Mouse (Mus musculus) forebrain, embryonic 13.5 days (tissue): ENCODE measurements at regions not wholly inside any gene's neighbourhood (a gene's known extent, or its start where the extent isn't known, plus 50 kb on each side); places are given as distances from the start of the nearest gene placed in this dataset.

Experiments used
- ATAC-seq: fragments of 200-750 bp; cut with Nextera tagmentation; 2 replicates; pipeline ENCODE4 v1.8.0; 2017
- H3K27ac ChIP-seq: fragments of 300-500 bp; sonication (generic); 2 replicates; pipeline ENCODE4 v1.5.1; 2015; ENCODE audit warnings: inconsistent platforms, mild to moderate bottlenecking, moderate library complexity
- H3K27me3 ChIP-seq: fragments of 300-500 bp; sonication (generic); 2 replicates; pipeline ENCODE4 v1.6.1; 2015; ENCODE audit warnings: mild to moderate bottlenecking, inconsistent platforms
- H3K36me3 ChIP-seq: fragments of 300-500 bp; sonication (generic); 2 replicates; pipeline ENCODE4 v1.6.1; 2015; ENCODE audit warnings: mild to moderate bottlenecking, inconsistent platforms; ENCODE audit not compliant: poor library complexity, severe bottlenecking
- H3K4me1 ChIP-seq: fragments of 300-500 bp; sonication (generic); 2 replicates; pipeline ENCODE4 v1.6.1; 2015; ENCODE audit warnings: inconsistent platforms
- H3K4me2 ChIP-seq: fragments of 300-500 bp; sonication (generic); 2 replicates; pipeline ENCODE4 v1.6.1; 2015; ENCODE audit warnings: inconsistent platforms, mild to moderate bottlenecking, moderate library complexity
- H3K4me3 ChIP-seq: fragments of 300-500 bp; sonication (generic); 2 replicates; pipeline ENCODE4 v1.5.1; 2015; ENCODE audit warnings: mild to moderate bottlenecking, inconsistent platforms
- H3K9ac ChIP-seq: fragments of 300-500 bp; sonication (generic); 2 replicates; pipeline ENCODE4 v1.6.1; 2015; ENCODE audit warnings: mild to moderate bottlenecking, inconsistent platforms
- H3K9me3 ChIP-seq: fragments of 300-500 bp; sonication (generic); replicated peaks from 2 replicates; pipeline ENCODE4 v1.6.1; 2016; ENCODE audit warnings: inconsistent platforms
- WGBS: fragments of 180-500 bp; shearing (Covaris S2); methylation state at CpG from one replicate; pipeline ENCODE4 v1.1.7; 2015; 5-methylcytosine and 5-hydroxymethylcytosine counted together

DNA sequence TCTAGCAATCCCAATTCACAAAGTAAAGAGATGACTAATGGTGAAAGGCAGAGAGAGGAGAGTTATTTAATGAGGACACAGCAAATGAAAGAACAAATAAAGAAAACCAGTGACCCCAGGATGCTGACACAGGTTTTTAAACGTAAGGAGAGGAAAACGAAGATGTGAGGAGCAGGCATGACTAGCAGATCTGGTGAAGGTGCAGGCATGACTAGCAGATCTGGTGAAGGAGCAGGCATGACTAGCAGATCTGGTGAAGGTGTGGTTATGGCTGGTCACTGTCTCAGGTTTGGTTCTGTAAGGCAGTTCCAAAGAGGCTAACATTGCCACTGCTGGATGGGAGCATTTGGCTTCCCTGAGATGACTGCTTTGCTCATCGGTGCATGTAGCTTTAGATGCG is 57.0 kb downstream of the Mbl2 start:
- H3K9ac ChIP-seq: no peak overlapping the region
- H3K27me3 ChIP-seq: no peaks in the 10 kb centered on the region
- no peak overlapping the region for H3K4me3 ChIP-seq
- no peak overlapping the region for H3K27ac ChIP-seq
- H3K4me2 ChIP-seq: no peak overlapping the region
- H3K36me3 ChIP-seq: no peaks in the 10 kb centered on the region
- no peak for ATAC-seq
- no peaks in the 10 kb centered on the region for H3K4me1 ChIP-seq
- 72% methylated on average over 4 of the region's 4 CpGs for WGBS
- H3K9me3 ChIP-seq: no peaks in the 10 kb centered on the region

DNA sequence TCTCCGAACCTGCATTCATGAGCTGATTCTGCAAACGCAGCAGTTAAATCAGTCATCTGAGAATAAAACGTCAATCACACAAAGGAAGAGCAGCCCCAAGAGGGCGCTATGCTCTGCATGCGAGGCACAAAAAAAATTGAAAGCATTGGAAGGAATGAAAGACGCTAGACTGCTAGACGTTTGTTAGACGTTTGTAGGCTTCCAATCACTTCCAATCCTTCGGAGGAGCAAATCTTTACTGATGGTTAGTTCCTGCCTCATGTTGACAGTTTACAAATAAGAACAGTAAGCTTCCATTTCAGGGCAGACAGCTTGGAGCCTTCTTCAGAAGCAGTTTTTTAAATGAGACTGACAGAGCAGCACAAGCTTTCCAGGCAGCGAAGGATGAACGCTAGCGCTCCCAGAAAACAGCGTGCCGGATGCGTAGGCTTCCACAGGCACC is 62.5 kb downstream of the Mbl2 start:
- Histone ChIP-seq H3K36me3 (no peaks in the 10 kb centered on the region), H3K9ac (no peak overlapping the region), H3K4me1 (no peaks in the 10 kb centered on the region), H3K27me3 (no peaks in the 10 kb centered on the region), H3K9me3 (no peaks in the 10 kb centered on the region), H3K27ac (no peak overlapping the region), H3K4me2 (peak overlapping the region; percentile 9; the same call in 1 of the 2 replicates), H3K4me3 (no peak overlapping the region)
- 39% methylated on average over 15 of the region's 15 CpGs for WGBS
- ATAC-seq: 0 out of 2 replicates have a peak, but pooled peaks have one; percentile 45

DNA sequence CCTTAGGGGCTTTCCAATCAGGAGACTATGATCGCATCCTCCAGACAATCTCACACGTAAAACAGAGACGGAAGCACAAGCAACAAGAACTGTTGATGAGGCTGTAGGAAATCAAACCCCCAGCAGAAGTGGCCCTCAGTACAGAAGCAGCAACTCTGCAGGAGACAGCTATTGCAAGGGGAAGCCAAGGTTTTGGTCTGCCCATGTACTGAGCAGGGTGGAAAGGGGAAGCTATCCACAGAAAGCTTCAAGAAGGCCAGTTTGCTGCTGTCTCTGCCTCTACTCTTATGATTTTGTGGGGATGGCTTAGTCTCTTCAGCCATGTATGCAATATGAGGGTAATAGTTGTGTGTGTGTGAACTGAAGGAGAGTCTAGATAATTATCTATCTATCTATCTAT is 63.3 kb downstream of the Mbl2 start:
- Histone ChIP-seq H3K9ac (no peak overlapping the region), H3K27me3 (no peaks in the 10 kb centered on the region), H3K4me2 (no peak overlapping the region), H3K27ac (no peak overlapping the region), H3K4me3 (no peak overlapping the region), H3K36me3 (no peaks in the 10 kb centered on the region), H3K4me1 (no peaks in the 10 kb centered on the region), H3K9me3 (no peaks in the 10 kb centered on the region)
- no peak for ATAC-seq
- 85% methylated on average over 3 of the region's 3 CpGs for WGBS

DNA sequence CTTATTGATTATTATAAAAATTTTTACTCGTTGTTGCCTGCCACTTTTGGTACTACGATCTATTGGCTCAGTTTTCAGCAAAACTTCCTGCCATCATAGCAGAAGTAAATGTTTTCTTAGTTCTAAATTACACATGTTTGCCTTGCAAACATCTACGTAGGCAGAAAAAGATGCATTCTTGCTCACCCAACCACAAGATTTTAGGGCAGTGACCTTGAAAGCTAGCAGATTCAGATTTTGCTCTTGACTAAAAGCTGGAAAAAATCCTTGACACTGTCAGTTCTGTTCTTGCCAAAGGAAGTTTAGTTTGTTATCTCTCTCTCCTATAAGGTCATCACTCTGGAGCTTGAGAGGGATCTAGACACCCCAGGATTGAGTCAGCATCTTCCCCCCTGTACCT is 66.8 kb downstream of the Mbl2 start:
- Histone ChIP-seq H3K27ac (no peak overlapping the region), H3K36me3 (no peaks in the 10 kb centered on the region), H3K9ac (no peak overlapping the region), H3K4me2 (no peak overlapping the region), H3K4me3 (no peak overlapping the region), H3K4me1 (no peaks in the 10 kb centered on the region), H3K27me3 (no peaks in the 10 kb centered on the region), H3K9me3 (no peaks in the 10 kb centered on the region)
- no peak for ATAC-seq
- 90% methylated on average over 3 of the region's 3 CpGs for WGBS

DNA sequence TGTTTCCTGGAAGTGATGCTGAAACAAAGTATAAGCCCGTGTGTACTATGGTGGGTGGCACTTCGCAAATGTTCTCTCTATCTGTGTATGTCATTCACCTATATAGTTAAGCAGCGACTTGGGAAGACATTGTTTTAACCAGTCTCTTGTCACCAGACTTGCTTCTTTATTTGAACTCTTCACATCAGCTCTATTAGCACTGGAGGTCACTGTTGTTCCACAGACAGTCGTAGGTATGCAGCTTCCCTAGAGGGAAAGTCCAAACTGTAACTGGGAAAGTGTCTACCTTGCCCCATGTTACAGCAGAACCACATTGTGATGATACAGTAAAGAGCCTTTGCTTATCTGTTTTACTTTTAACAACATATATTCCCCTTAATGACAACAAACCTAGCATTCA is 69.5 kb downstream of the Mbl2 start:
- Histone ChIP-seq H3K36me3 (no peaks in the 10 kb centered on the region), H3K27me3 (no peaks in the 10 kb centered on the region), H3K9ac (no peak overlapping the region), H3K4me1 (no peaks in the 10 kb centered on the region), H3K4me2 (no peak overlapping the region), H3K27ac (no peak overlapping the region), H3K4me3 (no peak overlapping the region), H3K9me3 (no peaks in the 10 kb centered on the region)
- WGBS: 77% methylated on average over 4 of the region's 4 CpGs
- no peak for ATAC-seq

DNA sequence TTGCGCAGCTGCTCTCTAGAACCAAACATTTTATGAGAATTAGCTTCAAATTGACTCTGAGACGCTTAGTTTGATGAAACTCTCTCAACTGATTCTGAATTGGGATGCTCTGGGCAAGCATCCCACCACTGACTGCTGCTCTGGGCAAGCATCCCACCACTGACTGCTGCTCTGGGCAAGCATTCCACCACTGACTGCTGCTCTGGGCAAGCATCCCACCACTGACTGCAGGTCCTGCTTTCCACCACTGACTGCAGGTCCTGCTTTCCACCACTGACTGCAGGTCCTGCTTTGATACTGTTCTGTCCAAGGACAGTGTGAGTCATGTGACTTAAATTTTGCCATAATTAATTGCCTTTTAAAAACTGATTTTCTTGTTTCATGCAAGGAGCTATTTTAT is 73.6 kb downstream of the Mbl2 start:
- H3K4me2 ChIP-seq: no peak overlapping the region
- 0 out of 2 replicates have a peak, but pooled peaks have one; percentile 36 for ATAC-seq
- no peaks in the 10 kb centered on the region for H3K36me3 ChIP-seq
- no peak overlapping the region for H3K27ac ChIP-seq
- H3K4me1 ChIP-seq: no peaks in the 10 kb centered on the region
- no peak overlapping the region for H3K4me3 ChIP-seq
- H3K9me3 ChIP-seq: no peaks in the 10 kb centered on the region
- WGBS: 89% methylated on average over 2 of the region's 2 CpGs
- no peaks in the 10 kb centered on the region for H3K27me3 ChIP-seq
- H3K9ac ChIP-seq: no peak overlapping the region

DNA sequence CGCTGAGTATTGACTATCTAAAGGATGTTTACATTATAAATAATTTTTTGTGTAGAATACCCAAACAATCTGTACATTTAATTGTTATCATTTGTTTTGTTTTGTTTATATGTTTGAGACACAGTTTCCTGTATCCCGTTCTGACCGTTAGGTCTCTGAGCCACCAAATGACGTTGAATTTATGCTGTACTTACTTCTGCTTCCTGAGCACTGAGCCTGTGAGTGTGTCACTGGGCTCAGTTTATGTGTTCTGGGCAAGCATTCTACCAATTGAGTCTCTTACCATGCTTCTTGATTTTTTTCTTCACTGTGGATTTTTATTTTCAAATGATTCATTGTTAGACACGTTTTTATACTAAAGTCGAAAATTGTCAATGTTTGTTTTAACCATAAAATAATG is 74.2 kb downstream of the Mbl2 start:
- no peaks in the 10 kb centered on the region for H3K27me3 ChIP-seq
- no peaks in the 10 kb centered on the region for H3K4me1 ChIP-seq

DNA sequence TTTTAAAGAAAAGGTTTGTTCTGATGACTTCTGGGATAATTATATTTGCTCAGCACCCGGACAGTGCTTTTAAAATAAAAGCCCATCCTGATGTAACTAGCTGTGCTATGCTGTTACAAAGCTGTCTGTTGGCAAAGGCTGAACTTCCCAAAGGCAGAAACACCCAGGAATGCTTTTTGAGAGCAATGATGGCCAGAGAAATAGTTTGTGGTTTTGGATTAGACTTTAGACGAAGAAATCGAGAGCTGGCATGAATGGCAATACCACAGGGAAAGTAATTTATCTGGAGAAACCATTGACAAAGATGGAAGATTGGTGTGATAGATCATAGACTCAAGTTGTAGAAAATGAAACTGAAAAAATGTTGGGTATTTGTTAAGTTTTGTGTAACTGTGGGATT is 84.6 kb downstream of the Mbl2 start:
- WGBS: 88% methylated on average over 3 of the region's 3 CpGs
- ATAC-seq: no peak
- Histone ChIP-seq H3K27me3 (no peaks in the 10 kb centered on the region), H3K36me3 (no peaks in the 10 kb centered on the region), H3K4me2 (no peak overlapping the region), H3K27ac (no peak overlapping the region), H3K9ac (no peak overlapping the region), H3K4me1 (no peaks in the 10 kb centered on the region), H3K4me3 (no peak overlapping the region), H3K9me3 (no peaks in the 10 kb centered on the region)

More for the DNA sequence above, 74.2 kb downstream of the Mbl2 start:
- no peaks in the 10 kb centered on the region for H3K36me3 ChIP-seq
- H3K4me2 ChIP-seq: no peak overlapping the region
- no peaks in the 10 kb centered on the region for H3K9me3 ChIP-seq
- H3K9ac ChIP-seq: no peak overlapping the region
- no peak overlapping the region for H3K27ac ChIP-seq
- 84% methylated on average over 6 of the region's 6 CpGs for WGBS
- H3K4me3 ChIP-seq: no peak overlapping the region
- ATAC-seq: no peak

DNA sequence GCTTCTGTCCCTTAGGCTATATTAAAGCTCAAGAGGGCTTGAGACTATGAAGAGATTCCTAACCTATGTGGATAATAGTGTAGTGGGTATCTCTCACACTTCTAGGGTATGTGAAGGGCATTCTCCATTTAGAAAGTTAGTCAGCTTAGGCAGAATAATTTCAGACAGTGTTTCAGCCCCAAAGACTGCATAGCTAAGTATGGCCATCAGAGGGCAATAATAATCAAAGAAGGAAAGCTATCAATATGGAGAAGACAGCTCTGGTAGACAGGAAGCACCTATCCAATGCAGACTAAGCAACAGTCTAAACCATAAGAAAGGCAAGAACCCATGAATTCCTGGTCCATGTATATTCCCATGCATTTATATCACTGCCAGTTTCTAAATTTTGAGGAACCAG is 95.0 kb downstream of the Mbl2 start:
- Histone ChIP-seq H3K4me2 (no peak overlapping the region), H3K4me1 (no peaks in the 10 kb centered on the region), H3K9me3 (no peaks in the 10 kb centered on the region), H3K27ac (no peak overlapping the region), H3K4me3 (no peak overlapping the region), H3K9ac (no peak overlapping the region), H3K27me3 (no peaks in the 10 kb centered on the region), H3K36me3 (no peaks in the 10 kb centered on the region)
- ATAC-seq: no peak

DNA sequence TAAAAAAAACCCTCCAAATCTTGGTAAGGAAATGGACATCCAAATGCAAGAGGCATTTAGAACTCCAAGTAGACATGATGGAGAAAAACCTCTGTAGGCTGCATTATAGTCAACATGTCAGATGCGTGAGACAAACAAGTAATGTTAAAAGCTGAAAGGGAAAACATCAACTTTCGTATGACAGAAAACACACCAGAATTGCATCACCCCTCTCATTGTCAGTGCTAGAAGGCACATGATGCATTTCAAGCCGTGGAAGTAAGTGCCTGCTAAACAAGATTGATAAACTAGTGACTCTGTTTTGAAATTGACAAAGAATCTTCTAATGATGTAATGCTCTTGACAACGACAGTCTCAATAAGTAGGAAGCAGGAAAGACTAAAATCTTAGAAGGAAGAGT is 96.1 kb downstream of the Mbl2 start:
- Histone ChIP-seq H3K36me3 (no peaks in the 10 kb centered on the region), H3K9ac (no peak overlapping the region), H3K27me3 (no peaks in the 10 kb centered on the region), H3K9me3 (no peaks in the 10 kb centered on the region), H3K4me3 (no peak overlapping the region), H3K4me2 (no peak overlapping the region), H3K27ac (no peak overlapping the region), H3K4me1 (no peaks in the 10 kb centered on the region)
- no peak for ATAC-seq
- WGBS: 88% methylated on average over 4 of the region's 4 CpGs

DNA sequence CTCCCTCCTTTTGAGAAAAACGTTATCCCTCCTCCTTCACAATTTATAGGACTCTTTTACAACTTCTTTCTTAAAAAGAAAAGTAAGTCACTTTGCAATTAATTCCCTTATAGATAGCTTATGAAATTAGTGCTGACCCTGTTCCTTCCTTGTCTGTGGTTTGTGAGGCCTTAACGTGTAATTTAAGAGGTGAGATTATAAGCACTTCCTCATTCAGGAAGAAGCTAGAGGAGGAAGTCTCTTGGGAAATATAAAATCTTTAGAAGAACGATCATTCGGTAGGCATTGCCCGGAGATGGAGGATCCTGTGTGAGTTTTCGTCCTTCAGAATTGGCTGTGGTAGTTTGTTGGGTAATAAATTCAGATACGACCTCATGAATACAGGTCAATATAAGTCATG is 98.0 kb downstream of the Mbl2 start:
- Histone ChIP-seq H3K4me1 (no peaks in the 10 kb centered on the region), H3K36me3 (no peaks in the 10 kb centered on the region), H3K4me2 (no peak overlapping the region), H3K4me3 (no peak overlapping the region), H3K9me3 (no peaks in the 10 kb centered on the region), H3K9ac (no peak overlapping the region), H3K27ac (no peak overlapping the region), H3K27me3 (no peaks in the 10 kb centered on the region)
- 95% methylated on average over 7 of the region's 7 CpGs for WGBS
- ATAC-seq: no peak

DNA sequence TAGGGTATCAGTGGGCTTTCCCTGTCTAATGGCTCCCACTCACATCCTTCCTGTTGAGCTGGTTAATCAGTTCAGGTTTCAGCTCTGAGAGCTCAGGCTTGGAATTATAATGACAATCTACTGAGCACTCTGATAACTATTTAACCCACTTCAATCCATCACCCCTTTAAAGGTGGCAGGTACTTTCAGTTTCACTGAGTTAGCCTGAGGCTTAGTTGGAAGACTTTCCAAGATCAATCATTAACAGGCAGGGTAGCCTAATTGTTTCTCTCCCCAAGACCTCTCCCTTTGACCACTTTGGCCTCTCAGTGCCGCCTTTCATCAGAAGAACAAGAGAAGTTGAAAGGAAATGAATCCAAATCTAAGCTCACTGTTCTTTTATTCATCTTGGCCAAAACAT is 99.1 kb downstream of the Mbl2 start:
- WGBS: 29% methylated on average over 1 of the region's 1 CpGs
- Histone ChIP-seq H3K9me3 (no peaks in the 10 kb centered on the region), H3K4me2 (no peak overlapping the region), H3K36me3 (no peaks in the 10 kb centered on the region), H3K9ac (no peak overlapping the region), H3K27ac (no peak overlapping the region), H3K27me3 (no peaks in the 10 kb centered on the region), H3K4me1 (no peaks in the 10 kb centered on the region), H3K4me3 (no peak overlapping the region)
- no peak for ATAC-seq

DNA sequence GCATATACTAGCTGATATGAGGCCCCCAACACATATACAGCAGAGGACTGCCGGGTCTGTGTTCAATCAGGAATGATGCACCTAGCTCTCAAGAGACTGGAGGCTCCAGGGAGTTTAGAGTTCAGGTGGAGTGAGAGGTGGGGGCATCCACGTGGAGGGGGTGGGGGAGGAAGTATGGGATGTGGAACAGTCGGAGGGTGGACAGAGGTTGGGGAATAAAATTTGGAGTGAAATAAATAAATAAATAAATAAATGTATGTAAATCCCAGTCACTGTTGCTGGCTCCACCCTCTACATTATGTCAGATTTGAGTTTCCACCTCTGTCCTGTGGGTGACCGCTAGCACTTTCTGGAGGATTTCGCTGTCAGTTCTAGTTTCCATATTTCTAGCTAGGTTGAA is 111.7 kb downstream of the Mbl2 start:
- no peak overlapping the region for H3K4me3 ChIP-seq
- H3K27me3 ChIP-seq: no peaks in the 10 kb centered on the region
- no peaks in the 10 kb centered on the region for H3K4me1 ChIP-seq
- H3K9ac ChIP-seq: no peak overlapping the region
- ATAC-seq: no peak
- WGBS: 86% methylated on average over 5 of the region's 5 CpGs
- no peaks in the 10 kb centered on the region for H3K9me3 ChIP-seq
- no peak overlapping the region for H3K27ac ChIP-seq
- no peaks in the 10 kb centered on the region for H3K36me3 ChIP-seq
- H3K4me2 ChIP-seq: no peak overlapping the region
